Mouse (Mus musculus): ENCODE measurements around the gene Calm2. TPM values are rescaled to one million over a fixed set of nuclear protein-coding genes. Genes with fewer than 3 reads are reported as not detected.
A peak's percentile ranks its signal among the peaks of the same experiment; 100 is the strongest.

Gene Calm2
- total RNA-seq (2021) = 1,000 to 10,000 TPM; 2,409 to 2,430 TPM

DNA sequence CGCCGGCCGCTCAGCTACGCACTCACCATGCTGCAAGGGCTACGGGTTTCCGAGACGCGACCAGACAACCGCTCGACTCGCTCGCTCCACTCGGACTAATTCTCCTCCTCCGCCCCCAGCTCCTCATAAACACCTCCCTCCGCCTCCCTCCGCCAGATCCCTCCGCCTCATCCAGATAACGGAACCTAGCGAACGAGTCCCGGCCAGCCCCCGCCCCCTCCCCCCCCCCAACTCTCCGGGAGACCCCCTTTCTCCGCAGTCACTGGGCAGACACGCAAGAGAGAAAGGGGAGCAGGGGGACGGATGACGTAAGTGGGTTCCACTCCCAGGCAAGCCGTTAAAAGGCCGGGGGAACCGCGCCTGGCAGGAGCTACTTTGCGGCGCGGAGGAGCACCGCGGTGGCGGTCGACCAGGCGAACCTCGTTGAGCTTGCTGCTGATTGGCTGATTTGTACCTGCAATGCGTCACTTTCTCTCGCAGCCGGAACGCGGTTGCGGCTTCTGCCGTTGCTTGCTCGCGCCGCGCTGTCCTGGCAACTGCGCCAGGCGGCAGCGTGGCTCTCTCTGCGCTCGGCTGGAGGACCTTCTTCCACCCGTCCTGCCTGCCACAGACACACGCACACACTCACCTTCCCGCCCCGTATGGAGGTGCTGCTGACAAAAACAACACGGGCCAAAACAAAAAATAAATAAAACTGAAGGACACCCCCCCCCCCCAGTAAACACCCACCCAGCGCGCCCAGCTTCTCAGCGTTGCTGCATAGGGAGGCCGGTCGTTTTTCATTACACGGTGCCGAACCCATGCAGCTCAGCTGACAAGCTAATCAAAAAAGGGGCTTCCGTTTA is at the start of gene Calm2:
Gene Calm2 (minus strand): TSS at position 169 of the 845 bp plus-strand sequence.
- intact Hi-C loops (cut with DNase I) = loop anchor here (1.0 to 5.0 kb wide), 6 partner anchors 26 to 131 kb away; no protein-coding TSS in a partner anchor

DNA sequence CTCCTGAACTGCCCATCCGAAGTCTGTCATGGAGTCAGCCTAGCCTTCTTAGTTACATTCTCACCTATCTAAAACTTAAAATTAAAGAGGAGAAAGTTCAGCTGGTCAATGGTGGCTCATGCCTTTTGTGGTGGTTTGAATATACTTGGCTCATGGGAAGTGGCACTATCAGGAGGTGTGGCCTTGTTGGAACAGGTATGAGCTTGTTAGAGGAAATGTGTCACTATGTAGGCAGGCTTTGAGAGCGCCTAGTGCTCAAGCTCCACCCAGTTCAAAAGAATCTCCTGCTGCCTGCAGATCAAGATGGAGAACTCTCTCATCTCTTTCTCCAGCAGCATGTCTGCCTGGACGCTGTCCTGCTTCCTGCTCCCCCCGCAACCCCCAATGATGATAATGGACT is 48.8 kb upstream of the Calm2 start:
- DNase-seq (ENCODE audit: extremely low spot score in 1 of 2, low spot score in 2 of 2) = no peak
- intact Hi-C loops (cut with DNase I) = no loop called here

More for the DNA sequence above, at the start of gene Calm2:
- peak; percentile 98 to 99 for DNase-seq (ENCODE audit: extremely low spot score in 1 of 2, low spot score in 2 of 2)

DNA sequence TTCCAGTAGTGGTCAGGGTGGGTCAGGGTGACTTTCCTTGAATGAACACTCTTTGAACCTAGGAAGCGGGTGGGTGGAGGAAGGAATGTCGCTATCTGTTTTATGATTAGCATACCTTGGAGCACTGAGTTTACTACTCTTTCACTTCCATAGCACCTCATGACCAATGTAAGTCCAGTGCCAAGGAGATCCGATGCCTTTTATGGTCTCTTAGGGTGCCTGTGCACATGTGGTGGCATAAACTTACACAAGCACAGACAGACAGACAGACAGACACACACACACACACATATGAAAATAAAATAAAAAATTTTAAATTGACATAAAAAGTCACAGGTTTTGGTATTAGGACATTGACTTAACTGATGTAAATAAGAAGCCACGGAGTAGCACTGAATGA is 47.6 kb upstream of the Calm2 start:
- no peak for DNase-seq (ENCODE audit: extremely low spot score in 1 of 2, low spot score in 2 of 2)
- intact Hi-C loops (cut with DNase I) = no loop called here

DNA sequence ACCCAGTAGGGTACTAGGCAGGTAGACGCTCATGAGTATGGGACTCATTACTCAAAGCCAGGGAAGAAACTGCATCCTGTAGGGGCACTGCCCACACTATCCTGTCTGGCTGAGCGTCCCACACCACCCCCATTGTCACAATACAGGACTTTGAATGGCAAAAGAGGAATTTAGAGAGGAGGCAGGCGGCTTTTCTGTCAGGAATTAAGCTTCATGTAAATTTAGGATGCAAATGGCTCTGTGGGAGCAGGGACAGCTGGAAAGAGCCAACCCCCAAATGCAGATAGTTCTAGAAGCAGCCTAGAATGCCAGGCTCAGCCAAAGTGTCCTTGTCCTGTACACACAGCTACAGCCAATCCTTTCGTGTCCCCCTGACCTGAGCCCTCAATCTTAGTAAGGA is 45.6 kb upstream of the Calm2 start:
- intact Hi-C loops (cut with DNase I) = no loop called here

DNA sequence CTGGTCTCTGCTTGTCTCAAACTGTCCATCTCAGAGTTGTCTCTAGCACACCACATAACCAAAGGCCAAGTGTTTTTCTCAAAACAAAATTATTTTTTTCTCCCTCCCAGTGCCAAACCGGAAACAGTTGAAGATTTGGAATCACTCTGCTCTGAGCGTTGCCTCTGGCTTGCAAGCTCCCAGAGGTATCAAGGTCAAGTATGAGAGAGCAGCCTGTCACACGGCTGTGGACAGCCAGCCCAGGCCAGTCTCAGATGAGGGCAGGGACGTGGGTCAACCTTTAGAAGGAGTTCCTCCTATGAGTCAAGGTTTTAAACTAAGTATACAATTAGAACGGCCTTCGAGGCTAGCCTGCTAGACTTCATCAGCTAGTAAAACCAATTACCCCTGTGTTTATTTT is 43.6 kb upstream of the Calm2 start:
- intact Hi-C loops (cut with DNase I) = no loop called here
- DNase-seq (ENCODE audit: extremely low spot score in 1 of 2, low spot score in 2 of 2) = no peak

More for the DNA sequence above, 45.6 kb upstream of the Calm2 start:
- no peak for DNase-seq (ENCODE audit: extremely low spot score in 1 of 2, low spot score in 2 of 2)

DNA sequence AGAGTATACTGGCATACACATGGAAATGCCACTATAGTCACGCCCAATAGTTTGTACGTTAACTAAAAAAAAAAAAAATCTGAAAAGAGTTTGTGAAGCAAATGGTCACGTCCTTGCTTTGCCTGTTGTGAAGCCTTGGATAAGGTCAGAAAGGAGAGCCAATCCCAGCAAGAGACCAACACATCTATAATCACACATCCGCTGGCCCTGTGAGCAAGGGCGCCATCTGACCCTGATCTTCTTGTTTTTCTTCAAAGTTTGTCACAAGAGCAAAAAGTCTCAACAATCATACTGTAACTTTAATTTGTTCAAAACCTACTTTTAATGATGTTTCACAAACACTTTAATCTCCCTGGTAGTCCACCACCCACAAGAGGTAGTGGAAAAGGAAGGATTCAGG is 39.0 kb upstream of the Calm2 start:
- DNase-seq (ENCODE audit: extremely low spot score in 1 of 2, low spot score in 2 of 2) = no peak
- intact Hi-C loops (cut with DNase I) = no loop called here

DNA sequence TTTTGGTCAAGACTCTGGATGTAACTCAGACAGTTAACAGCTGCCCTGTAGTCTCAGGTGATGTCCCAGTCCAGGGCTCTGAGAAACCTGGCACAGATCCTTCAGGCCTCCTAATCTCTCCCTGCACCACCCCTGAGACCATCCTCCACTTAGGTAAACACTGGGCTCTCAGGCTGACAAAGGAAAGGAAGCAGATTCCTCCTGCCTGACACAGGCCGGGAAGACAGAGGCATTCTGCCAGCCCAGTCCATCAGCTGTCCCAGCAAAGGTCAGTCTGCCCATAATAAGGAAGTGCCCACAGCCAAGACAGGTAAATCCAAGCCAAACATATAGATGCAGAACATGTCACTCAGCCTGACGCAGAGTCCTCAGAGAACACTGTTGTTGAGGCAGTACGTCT is 36.1 kb upstream of the Calm2 start:
- intact Hi-C loops (cut with DNase I) = no loop called here

DNA sequence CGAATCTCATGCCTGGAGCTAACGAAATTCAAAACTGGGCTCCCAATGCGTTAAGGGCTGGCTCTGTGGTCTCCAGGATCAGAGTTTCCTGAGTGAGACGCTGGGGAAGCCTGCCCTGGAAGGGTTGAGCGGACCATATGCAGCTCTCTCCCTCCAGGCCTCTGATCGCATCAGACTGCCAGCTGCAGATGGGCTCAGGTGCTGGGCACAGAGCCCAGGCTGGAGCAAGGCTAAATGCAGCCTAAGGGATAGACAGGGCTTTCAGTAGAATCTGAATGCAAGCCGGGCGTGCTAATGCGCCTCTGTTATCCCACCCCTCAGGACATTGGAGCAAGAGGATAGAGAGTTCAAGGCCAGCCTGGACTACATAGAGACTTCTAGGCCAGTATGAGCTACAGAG is 31.8 kb upstream of the Calm2 start:
- intact Hi-C loops (cut with DNase I) = no loop called here
- peak in 1 of 2 experiments; percentile 42 for DNase-seq (ENCODE audit: extremely low spot score in 1 of 2, low spot score in 2 of 2)

More for the DNA sequence above, 36.1 kb upstream of the Calm2 start:
- no peak for DNase-seq (ENCODE audit: extremely low spot score in 1 of 2, low spot score in 2 of 2)

DNA sequence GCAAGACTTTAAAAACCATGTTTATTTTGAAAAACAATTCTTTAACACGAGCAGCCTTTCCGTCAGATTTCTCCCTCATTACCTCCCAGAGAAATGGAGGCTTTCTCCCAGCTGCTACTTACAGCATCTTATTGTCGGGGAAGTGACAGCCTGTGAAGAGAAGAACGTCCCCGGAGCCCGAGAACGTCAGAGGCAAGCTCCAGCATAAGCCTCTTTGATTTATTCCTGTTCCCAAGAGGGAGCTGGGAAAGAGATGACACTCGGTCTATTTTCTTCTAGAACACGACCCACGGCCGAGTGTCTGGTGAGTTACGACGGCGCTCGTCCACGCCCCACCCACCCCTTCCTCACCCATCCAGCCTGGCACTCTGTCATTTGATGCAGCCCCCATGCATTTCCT is 30.9 kb upstream of the Calm2 start:
- no peak for DNase-seq (ENCODE audit: extremely low spot score in 1 of 2, low spot score in 2 of 2)

DNA sequence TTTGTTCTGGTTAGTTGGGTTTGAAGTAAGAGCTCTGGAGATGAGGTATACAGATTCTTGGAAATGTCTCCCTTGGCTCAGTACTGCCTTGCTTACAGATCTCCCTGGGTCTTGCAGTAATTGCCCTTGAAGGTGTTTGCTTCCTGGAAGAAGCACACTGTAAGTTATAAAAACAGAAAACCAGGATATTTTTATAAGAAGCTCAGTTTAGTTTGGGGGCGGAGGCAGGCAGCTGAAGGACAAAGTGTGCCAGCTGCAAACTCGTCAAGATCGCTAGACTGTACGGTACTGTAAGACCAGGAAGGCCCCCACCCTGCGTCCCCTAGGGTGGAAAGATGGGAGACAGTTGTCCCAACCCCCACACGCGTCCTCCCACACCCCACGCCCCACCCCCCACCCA is 28.6 kb upstream of the Calm2 start:
- no peak for DNase-seq (ENCODE audit: extremely low spot score in 1 of 2, low spot score in 2 of 2)
- intact Hi-C loops (cut with DNase I) = no loop called here

More for the DNA sequence above, 30.9 kb upstream of the Calm2 start:
- intact Hi-C loops (cut with DNase I) = no loop called here

DNA sequence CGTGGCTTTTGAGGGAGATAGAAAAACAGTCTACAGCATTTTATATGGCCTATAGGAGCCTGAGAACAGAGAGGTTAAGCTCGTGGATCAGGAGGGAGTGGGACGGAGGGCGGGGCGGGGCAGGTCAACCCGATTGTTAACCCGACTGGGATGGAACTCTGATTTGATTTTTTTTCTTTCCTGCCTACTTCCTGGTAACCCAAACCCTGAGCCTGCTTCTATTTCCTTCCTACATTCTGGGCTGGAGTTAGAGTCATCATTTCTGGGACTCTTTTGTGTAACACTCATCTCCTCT is 27.7 kb upstream of the Calm2 start:
- intact Hi-C loops (cut with DNase I) = no loop called here
- no peak for DNase-seq (ENCODE audit: extremely low spot score in 1 of 2, low spot score in 2 of 2)

DNA sequence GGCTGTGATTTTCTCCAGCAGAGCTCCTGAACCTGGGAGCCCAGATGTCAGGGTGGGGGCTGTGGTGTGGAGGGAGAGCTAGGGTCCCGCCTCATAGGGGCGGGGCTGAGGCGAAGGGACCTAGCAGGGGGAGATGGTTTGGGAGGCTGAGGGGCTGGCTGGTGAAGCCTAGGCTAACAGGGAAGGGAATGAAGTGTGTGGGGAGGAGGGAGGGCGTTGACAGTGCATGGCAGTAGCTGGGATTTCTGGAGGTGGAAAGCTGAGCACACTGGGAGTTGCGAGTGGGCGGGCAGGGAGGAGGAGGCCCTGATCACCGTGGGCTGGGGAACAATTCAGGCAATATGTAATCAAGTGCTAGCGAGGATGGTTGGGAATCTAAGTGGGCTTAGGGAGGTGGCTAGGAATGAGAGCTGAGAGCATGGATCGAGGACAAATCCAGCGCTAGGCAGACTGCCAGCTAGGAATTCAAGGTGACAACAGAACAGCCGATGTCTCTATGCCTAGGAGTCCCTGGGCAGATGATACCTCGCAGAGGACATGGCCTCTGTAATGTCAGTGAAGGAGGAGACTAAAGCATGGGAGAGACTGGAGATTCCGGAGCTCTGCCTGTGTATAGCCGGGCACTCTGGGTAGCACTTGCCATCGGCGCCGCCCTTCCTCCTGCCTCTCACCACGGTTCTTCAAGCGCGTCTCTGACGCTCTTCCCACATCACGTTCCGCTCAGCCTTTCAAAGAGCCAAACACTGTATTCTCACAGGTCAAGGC is 27.2 kb upstream of the Calm2 start:
- intact Hi-C loops (cut with DNase I) = loop anchor here (2.0 kb wide), 1 partner anchor 27 kb away; the partner anchor contains the start of gene Calm2
- DNase-seq (ENCODE audit: extremely low spot score in 1 of 2, low spot score in 2 of 2) = peak; percentile 43 to 73

DNA sequence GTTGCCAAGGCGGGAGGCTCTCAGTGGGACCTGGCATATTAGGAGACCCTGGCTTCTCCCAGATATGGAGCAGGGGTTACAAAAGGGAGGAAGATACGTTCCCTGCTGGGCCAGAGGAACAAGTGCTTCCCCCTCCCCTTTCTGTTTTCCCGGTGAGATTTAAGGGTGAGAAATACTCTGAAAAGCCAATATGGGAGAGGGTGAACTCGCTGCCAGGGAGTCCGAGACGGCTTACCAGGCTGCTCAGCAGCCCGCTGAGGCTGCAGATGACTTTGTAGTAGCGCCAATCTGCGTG is 26.7 kb upstream of the Calm2 start:
- intact Hi-C loops (cut with DNase I) = loop anchor here (2.0 kb wide), 1 partner anchor 27 kb away; the partner anchor contains the start of gene Calm2
- DNase-seq (ENCODE audit: extremely low spot score in 1 of 2, low spot score in 2 of 2) = no peak

DNA sequence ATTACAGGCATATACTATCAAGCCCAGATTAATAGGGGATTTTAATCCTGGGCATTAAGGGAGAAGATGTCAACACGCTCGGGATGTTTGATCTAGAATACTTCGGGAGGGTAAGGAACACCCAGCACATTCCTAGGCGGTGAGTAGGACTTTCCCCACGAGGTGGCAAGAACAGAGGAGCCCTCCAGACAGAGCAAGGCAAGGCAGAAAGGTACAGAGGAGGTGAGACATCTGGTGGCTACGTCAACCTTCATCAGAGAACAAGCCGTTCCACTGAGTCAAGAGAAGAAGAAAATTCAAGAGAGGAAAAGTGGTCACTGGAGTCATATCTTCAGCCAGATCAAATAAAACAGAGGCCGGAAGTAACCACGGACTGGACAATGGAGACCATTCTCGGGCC is 26.1 kb upstream of the Calm2 start:
- DNase-seq (ENCODE audit: extremely low spot score in 1 of 2, low spot score in 2 of 2) = no peak
- intact Hi-C loops (cut with DNase I) = loop anchor here (2.0 kb wide), 1 partner anchor 26 kb away; the partner anchor contains the start of gene Calm2

DNA sequence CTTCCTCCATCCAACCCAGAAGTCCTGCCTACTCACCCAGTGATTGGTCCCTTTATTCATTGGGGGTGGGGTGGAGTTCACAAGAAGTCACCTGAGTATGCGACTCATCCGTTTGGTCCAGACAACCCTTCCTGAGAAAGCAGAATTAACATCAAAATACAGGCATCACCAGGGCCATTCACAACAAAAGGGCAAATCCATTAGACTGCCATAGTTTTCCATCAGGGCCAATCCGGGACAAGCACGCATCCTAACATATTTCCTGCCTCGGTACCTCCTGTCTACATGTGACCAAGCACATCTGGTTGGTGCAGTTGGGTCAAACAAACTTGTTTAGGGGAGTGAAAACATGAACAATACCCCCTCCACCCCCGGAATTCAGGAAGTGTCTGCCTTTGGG is 24.9 kb upstream of the Calm2 start:
- intact Hi-C loops (cut with DNase I) = loop anchor here (2.0 kb wide), 1 partner anchor 25 kb away; the partner anchor contains the start of gene Calm2
- DNase-seq (ENCODE audit: extremely low spot score in 1 of 2, low spot score in 2 of 2) = no peak

DNA sequence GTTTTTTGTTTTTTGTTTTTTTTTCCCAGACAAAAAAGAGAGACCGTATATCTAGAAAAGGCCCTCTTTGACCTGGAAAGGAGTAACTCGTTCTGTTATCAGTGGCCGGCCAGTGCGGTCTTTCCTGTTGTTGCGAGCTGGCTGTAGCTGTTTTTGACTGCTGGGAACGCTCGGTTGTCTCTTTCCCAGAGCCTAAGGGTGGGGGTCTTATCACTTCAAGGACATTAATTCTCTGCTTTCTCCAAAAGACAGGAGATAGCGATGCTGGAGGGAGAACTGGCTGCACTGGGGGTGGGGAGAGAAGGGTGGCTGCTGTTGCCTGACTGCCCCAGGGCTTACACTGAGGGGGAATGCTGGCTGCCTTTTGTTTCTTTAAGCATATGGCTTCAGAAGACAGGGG is 24.1 kb upstream of the Calm2 start:
- no peak for DNase-seq (ENCODE audit: extremely low spot score in 1 of 2, low spot score in 2 of 2)
- intact Hi-C loops (cut with DNase I) = no loop called here

DNA sequence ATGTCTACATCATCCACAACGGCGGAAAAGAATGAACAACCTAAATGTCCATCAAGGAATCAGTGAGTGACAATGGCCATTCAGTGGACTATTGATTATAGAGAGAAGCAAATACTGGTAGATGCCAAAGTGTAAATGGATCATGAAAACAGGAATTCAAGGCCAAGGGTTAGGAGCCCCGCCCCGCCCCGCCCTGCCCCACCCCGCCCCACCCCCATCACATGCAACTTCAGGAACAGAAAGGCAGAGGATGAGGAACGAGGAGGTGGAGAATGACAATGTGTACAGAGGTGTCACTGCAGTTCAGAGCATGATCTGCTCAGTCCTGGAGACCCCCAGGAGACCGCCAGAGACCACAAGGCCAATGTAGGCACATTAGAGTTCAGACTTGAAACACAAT is 23.5 kb upstream of the Calm2 start:
- no peak for DNase-seq (ENCODE audit: extremely low spot score in 1 of 2, low spot score in 2 of 2)
- intact Hi-C loops (cut with DNase I) = no loop called here

DNA sequence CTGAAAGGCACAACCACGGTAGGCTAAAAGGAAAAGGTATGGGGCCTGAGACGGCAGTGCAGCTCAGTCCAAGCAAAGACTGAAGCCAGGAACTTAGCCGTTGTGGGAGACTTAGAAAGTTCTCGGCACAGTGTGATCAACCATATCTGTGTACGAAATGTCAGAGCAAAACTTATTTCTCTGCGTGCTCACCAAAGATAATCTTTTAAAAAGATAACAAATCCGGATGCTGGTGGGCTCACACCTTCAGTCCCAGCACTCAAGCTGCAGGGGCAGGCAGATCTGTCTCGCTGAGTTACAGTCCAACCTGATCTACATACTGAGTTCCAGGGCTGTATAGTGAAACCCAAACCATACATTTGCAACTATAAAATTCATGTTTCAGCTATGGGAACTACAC is 22.7 kb upstream of the Calm2 start:
- DNase-seq (ENCODE audit: extremely low spot score in 1 of 2, low spot score in 2 of 2) = no peak
- intact Hi-C loops (cut with DNase I) = no loop called here

DNA sequence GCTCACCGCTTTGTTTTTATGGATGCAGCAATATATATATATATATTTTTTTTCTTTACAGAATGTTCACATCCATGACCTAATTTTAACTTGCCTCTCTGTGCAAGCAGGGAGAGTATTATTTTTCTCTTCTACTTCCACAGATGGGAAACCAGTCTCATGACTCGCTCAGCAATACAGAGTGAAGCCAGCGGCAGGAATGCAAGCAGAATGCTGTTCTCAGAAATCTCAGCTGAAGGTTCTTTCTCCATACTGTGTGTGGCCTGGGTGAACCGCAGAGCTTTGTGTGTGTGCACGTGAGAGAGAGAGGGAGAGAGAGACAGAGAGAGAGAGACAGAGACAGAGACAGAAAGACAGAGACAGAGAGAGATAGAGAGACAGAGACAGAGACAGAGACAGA is 21.9 kb upstream of the Calm2 start:
- intact Hi-C loops (cut with DNase I) = no loop called here
- DNase-seq (ENCODE audit: extremely low spot score in 1 of 2, low spot score in 2 of 2) = no peak

DNA sequence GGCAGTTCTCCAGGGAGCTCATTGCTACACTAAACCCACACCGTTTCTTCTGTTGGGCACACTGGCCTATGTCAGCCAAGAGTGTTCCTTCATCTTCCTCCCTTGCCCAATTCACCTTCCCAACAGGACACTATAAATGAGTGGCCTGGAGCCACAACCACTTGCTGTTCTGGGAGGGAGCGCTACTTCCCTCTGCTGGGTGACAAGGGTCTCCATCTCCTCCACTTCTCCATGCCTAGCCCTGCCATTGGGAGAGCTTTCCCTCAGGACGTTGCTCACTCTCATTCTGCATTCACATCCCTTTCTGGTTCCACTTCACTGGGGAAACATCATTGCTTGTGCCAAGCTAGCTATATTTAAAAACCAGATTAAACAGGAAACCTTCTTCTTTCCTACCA is 14.8 kb upstream of the Calm2 start:
- DNase-seq (ENCODE audit: extremely low spot score in 1 of 2, low spot score in 2 of 2) = no peak
- intact Hi-C loops (cut with DNase I) = no loop called here
